Mouse (Mus musculus): ENCODE results near the gene Rpl34. TPM values are rescaled to one million over a fixed set of nuclear protein-coding genes. Genes with fewer than 3 reads are reported as not detected.

The Rpl34 gene
- polyA plus RNA-seq (2015; fragmentation: Nextera tagmentation; extraction: Ambion mirVana): 732 and 770 TPM in 2 replicates

GRCm38 (mm10) chr3:130730189-130730653, at the start of gene Rpl34:
TSS of gene Rpl34 (minus strand) at chr3:130730398.
- peak within 1 kb of the TSS; percentile 81 for H3K4me2 ChIP-seq
- H3K27me3 ChIP-seq: no peaks in the 10 kb centered on the region
- peak within 1 kb of the TSS; percentile 89 for H3K27ac ChIP-seq
- H3K4me1 ChIP-seq: peaks cover 23% of the 10 kb centered on the region
- peak; percentile 100 for ATAC-seq
- no peaks in the 10 kb centered on the region for H3K9me3 ChIP-seq (replicated peaks)
- WGBS: under 1% methylated on average over 45 of the region's 45 CpGs
- H3K9ac ChIP-seq: peak within 1 kb of the TSS; percentile 98
- H3K4me3 ChIP-seq: peak within 1 kb of the TSS; percentile 99
- H3K36me3 ChIP-seq (ENCODE audit: poor library complexity, severe bottlenecking): peaks cover 37% of the 10 kb centered on the region

DNA sequence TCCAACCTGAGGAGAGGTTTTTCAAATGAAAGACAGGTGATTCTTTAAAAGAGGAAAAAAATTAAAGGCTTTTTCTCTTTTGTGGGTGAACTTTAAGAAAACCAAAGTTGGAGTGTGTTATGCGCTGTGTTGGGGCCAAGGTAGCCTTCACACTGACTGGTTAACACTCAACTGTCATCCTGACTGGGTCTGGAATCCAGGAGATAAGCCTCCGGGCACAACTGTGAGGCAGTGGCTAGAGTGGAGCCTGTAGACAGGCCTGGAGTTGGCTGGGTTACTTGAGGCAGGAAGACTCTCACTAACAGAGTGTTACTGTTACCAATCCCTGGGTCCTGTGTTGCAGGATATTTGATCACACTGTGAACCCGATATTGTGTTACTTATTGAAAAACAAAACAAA, 38.0 kb upstream of the Rpl34 start:
- Histone ChIP-seq H3K27me3 (no peaks in the 10 kb centered on the region), H3K4me2 (no peak overlapping the region), H3K9me3 (replicated peaks) (no peaks in the 10 kb centered on the region), H3K9ac (no peak overlapping the region), H3K4me3 (no peak overlapping the region), H3K27ac (no peak overlapping the region), H3K36me3 (ENCODE audit: poor library complexity, severe bottlenecking) (no peaks in the 10 kb centered on the region), H3K4me1 (no peaks in the 10 kb centered on the region)
- no peak for ATAC-seq
- 95% methylated on average over 3 of the region's 3 CpGs for WGBS

DNA sequence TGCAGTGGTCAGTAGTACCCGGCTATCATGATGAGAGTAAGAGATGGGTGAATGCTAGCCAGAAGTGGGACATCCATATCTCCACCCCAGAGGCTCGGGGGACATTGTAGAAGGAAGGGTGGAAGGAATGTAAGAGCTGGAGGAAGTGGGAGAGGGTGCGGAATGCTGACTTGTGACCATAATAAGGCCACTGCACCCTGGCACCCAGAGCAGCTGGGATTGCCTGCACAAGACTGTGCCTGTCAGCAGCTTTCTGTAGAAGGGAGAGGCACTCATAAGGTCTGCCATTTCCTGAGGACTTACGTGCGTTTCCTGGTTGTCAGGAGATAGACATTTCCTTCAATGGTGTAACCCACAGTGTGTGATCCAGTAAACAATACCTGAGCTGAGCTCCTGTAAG, 33.9 kb upstream of the Rpl34 start:
- Histone ChIP-seq H3K4me1 (no peaks in the 10 kb centered on the region), H3K9me3 (replicated peaks) (no peaks in the 10 kb centered on the region), H3K27ac (no peak overlapping the region), H3K27me3 (no peaks in the 10 kb centered on the region), H3K36me3 (ENCODE audit: poor library complexity, severe bottlenecking) (no peaks in the 10 kb centered on the region), H3K4me2 (no peak overlapping the region), H3K4me3 (no peak overlapping the region), H3K9ac (no peak overlapping the region)
- ATAC-seq: no peak
- 86% methylated on average over 5 of the region's 5 CpGs for WGBS

DNA sequence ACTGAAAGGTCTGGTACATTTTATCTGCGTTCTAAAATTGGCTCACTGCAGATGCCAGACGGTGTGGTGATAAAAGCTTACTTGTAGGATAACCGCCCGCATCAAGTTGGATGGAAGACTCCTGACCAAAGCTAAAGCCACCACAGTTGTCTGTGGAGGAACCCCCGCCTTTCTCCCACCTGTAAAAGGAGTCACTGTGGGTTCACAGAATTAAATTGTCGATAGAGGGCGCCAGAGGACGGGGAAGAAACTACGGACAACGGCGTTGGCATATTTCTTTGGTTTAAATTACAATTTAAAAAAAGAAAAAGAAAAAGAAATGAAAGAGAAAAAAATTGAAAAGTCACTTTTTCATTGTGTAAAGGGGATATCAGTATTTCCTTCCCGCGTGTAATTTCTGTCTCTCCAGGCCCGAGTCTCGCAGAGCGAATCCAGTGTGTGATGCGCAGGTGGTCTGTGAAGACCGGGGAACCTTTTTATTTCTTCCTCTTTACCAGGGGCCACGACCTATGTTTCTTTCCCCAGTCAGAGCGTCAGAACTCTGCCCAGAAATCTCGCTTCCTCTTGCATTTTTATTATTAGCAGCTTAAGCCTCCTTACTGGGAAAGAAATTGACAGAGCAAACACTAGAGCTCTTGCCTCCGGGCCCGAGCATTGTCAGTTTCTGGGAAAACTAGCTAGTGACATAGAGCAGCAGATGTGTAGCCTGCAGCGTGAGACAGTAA, 30.7 kb upstream of the Rpl34 start:
- Histone ChIP-seq H3K9ac (no peak overlapping the region), H3K9me3 (replicated peaks) (no peaks in the 10 kb centered on the region), H3K36me3 (ENCODE audit: poor library complexity, severe bottlenecking) (no peaks in the 10 kb centered on the region), H3K4me3 (no peak overlapping the region), H3K27me3 (no peaks in the 10 kb centered on the region), H3K27ac (no peak overlapping the region), H3K4me2 (no peak overlapping the region), H3K4me1 (peaks cover 19% of the 10 kb centered on the region)
- WGBS: 58% methylated on average over 24 of the region's 24 CpGs
- ATAC-seq: no peak

GRCm38 (mm10) chr3:130758157-130758841, 28.1 kb upstream of the Rpl34 start:
- H3K27me3 ChIP-seq: no peaks in the 10 kb centered on the region
- no peak overlapping the region for H3K9ac ChIP-seq
- H3K9me3 ChIP-seq (replicated peaks): no peaks in the 10 kb centered on the region
- 12% methylated on average over 15 of the region's 15 CpGs for WGBS
- H3K4me3 ChIP-seq: peak overlapping the region; percentile 11; the same call in 1 of the 2 replicates
- H3K4me2 ChIP-seq: peak overlapping the region; percentile 48
- no peaks in the 10 kb centered on the region for H3K36me3 ChIP-seq (ENCODE audit: poor library complexity, severe bottlenecking)
- peak; percentile 76 for ATAC-seq
- H3K4me1 ChIP-seq: peaks cover 19% of the 10 kb centered on the region
- peak overlapping the region; percentile 49 for H3K27ac ChIP-seq

DNA sequence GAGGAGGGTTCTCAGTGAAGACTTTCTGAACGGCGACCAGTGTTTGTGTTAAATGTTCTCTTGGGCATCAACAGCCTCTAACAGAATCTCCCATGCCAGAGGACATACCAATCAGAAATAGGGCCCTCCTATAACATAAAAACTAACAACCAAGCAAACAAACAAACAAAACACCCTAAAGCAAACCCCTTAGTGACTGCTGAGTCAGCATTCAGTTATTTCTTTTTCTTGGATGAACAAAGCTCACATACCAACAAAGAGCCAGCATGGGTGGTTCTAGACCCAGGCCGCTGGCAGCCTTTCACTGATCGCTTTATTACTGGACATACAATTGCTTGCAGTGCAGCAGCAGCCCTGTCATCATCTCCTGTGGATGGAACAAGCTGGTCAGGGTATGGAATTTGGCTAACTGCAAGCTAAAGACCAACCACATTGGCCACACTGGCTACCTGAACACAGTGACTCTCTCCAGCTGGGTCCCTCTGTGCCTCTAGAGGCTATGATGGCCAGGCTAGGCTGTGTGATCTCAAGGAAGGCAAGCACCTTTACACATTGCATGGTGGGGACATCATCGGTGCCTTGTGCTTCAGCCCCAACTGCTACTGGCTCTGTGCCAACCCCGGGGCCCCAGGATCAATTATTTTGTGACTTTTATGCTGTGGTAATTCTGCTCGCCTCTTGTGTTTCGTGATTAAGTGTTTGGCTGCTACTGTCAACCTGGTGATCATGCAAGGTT, 27.1 kb upstream of the Rpl34 start:
- Histone ChIP-seq H3K4me3 (no peak overlapping the region), H3K36me3 (ENCODE audit: poor library complexity, severe bottlenecking) (no peaks in the 10 kb centered on the region), H3K27ac (peak overlapping the region; percentile 49), H3K9me3 (replicated peaks) (no peaks in the 10 kb centered on the region), H3K27me3 (no peaks in the 10 kb centered on the region), H3K9ac (0 out of 2 replicates have a peak overlapping the region, but pooled peaks have one; percentile 38), H3K4me2 (peak overlapping the region; percentile 48), H3K4me1 (peaks cover 19% of the 10 kb centered on the region)
- ATAC-seq: peak; percentile 52
- WGBS: 36% methylated on average over 8 of the region's 8 CpGs

- peaks cover 7% of the 10 kb centered on the region; the same call in 1 of the 2 replicates for H3K9me3 ChIP-seq (replicated peaks)
- H3K27ac ChIP-seq: no peak overlapping the region
- H3K9ac ChIP-seq: no peak overlapping the region
- ATAC-seq: no peak
- H3K36me3 ChIP-seq (ENCODE audit: poor library complexity, severe bottlenecking): no peaks in the 10 kb centered on the region
- no peak overlapping the region for H3K4me3 ChIP-seq
- no peak overlapping the region for H3K4me2 ChIP-seq
- 92% methylated on average over 3 of the region's 3 CpGs for WGBS
- H3K27me3 ChIP-seq: no peaks in the 10 kb centered on the region
- H3K4me1 ChIP-seq: peaks cover 18% of the 10 kb centered on the region
Observed at GRCm38 (mm10) chr3:130749206-130749605, 19.0 kb upstream of the Rpl34 start.

- Histone ChIP-seq H3K27ac (peak overlapping the region; percentile 37), H3K4me3 (no peak overlapping the region), H3K36me3 (ENCODE audit: poor library complexity, severe bottlenecking) (no peaks in the 10 kb centered on the region), H3K9ac (no peak overlapping the region), H3K4me2 (peak overlapping the region; percentile 14; the same call in 1 of the 2 replicates), H3K9me3 (replicated peaks) (peaks cover 7% of the 10 kb centered on the region; the same call in 1 of the 2 replicates), H3K27me3 (no peaks in the 10 kb centered on the region), H3K4me1 (peaks cover 18% of the 10 kb centered on the region)
- WGBS: 7% methylated on average over 10 of the region's 10 CpGs
- ATAC-seq: peak; percentile 50; the same call in 1 of the 2 replicates
Observed at GRCm38 (mm10) chr3:130746673-130747619, 16.7 kb upstream of the Rpl34 start.

DNA sequence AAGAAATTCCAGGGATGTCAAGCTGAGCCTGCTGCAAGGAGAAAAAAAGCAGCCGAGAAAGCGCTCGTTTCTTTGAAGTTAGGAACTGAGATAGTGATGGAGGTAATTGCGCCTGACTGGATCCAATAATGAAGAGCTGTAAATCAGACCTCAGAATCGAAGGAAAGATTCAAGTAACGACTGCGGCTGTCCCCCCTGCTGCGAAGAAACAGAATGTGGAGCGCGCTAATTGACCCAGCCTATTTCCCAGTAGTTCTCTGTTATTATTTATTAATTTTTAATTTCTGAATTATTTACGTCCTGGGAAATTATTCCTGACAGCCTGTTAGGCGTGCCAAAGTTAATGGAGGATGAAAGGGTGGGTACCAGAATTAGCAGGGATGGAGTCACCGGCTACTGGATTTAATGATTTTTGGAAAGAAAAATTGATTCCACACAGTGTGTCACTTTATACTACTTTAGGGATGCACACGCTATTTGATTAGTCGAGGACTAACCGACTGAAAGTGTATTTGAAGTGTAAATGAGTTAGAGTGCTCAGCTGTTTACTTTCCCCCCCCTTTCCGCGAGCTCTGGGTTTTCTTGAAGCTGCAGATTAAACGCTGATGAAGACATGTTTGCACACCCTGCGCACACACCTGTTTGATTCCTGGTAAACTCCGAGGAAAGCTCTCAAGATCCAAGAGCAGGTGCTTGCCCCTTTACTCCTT, 7.6 kb upstream of the Rpl34 start:
- peak; percentile 16; the same call in 1 of the 2 replicates for ATAC-seq
- WGBS: 21% methylated on average over 21 of the region's 21 CpGs
- Histone ChIP-seq H3K9me3 (replicated peaks) (no peaks in the 10 kb centered on the region), H3K4me1 (peaks cover 17% of the 10 kb centered on the region), H3K27me3 (no peaks in the 10 kb centered on the region), H3K4me2 (peak overlapping the region; percentile 24), H3K9ac (no peak overlapping the region; the same call in 1 of the 2 replicates), H3K36me3 (ENCODE audit: poor library complexity, severe bottlenecking) (no peaks in the 10 kb centered on the region), H3K4me3 (no peak overlapping the region), H3K27ac (no peak overlapping the region)

DNA sequence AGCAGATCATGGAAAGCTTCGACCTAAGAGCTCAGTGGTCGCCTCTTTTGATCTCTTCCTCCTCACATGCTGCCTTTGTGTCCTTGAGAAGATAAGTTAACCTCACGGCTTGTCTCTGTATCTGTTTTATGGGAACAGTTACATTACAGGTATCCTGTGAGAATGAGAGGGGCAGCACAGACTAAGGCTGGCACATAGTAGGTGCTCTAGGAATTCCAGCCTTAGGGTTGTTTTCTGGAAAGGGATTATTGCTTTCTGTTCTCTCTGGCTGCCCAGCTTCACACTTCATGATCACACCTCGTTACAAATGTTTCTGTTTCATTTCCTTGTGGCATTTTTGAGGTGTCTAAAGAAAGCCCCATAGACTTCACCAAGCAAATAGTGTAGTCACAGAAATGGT, 6.6 kb upstream of the Rpl34 start:
- Histone ChIP-seq H3K36me3 (ENCODE audit: poor library complexity, severe bottlenecking) (no peaks in the 10 kb centered on the region), H3K27me3 (no peaks in the 10 kb centered on the region), H3K4me2 (no peak overlapping the region), H3K9ac (no peak overlapping the region), H3K4me1 (peaks cover 17% of the 10 kb centered on the region), H3K9me3 (replicated peaks) (no peaks in the 10 kb centered on the region), H3K4me3 (no peak overlapping the region), H3K27ac (peak overlapping the region; percentile 48)
- WGBS: 39% methylated on average over 4 of the region's 4 CpGs
- no peak for ATAC-seq

Data from forebrain, embryonic 13.5 days (tissue).